Mouse (Mus musculus) liver, embryonic 13.5 days (tissue): ENCODE measurements around the gene Trim46. TPM values are rescaled to one million over a fixed set of nuclear protein-coding genes. Genes with fewer than 3 reads are reported as not detected.

Experiments
- ATAC-seq: fragments of 200-750 bp; cut with Nextera tagmentation; 2 replicates; pipeline ENCODE4 v1.8.0; 2017; ENCODE audit warnings: low read depth, mild to moderate bottlenecking, moderate number of reproducible peaks, moderate library complexity
- DNase-seq: peaks from one replicate; pipeline ENCODE4 v3.0.0; 2022
- H3K27ac ChIP-seq: fragments of 300-500 bp; sonication (generic); 2 replicates; pipeline ENCODE4 v1.5.1; 2015; ENCODE audit warnings: moderate library complexity, mild to moderate bottlenecking, inconsistent platforms
- H3K27me3 ChIP-seq: fragments of 300-500 bp; sonication (generic); 2 replicates; pipeline ENCODE4 v1.6.1; 2015; ENCODE audit warnings: mild to moderate bottlenecking, inconsistent platforms
- H3K36me3 ChIP-seq: fragments of 300-500 bp; sonication (generic); 2 replicates; pipeline ENCODE4 v1.6.1; 2015; ENCODE audit warnings: mild to moderate bottlenecking, inconsistent platforms
- H3K4me1 ChIP-seq: fragments of 300-500 bp; sonication (generic); replicated peaks from 2 replicates; pipeline ENCODE4 v1.6.1; 2015; ENCODE audit warnings: inconsistent platforms
- H3K4me2 ChIP-seq: fragments of 300-500 bp; sonication (generic); 2 replicates; pipeline ENCODE4 v1.6.1; 2015; ENCODE audit warnings: inconsistent platforms, mild to moderate bottlenecking, moderate library complexity
- H3K4me3 ChIP-seq: fragments of 300-500 bp; sonication (generic); replicated peaks from 2 replicates; pipeline ENCODE4 v1.5.1; 2015; ENCODE audit warnings: mild to moderate bottlenecking, inconsistent platforms
- H3K9ac ChIP-seq: fragments of 300-500 bp; sonication (generic); 2 replicates; pipeline ENCODE4 v1.6.1; 2015; ENCODE audit warnings: mild to moderate bottlenecking, inconsistent platforms
- H3K9me3 ChIP-seq: fragments of 300-500 bp; sonication (generic); replicated peaks from 2 replicates; pipeline ENCODE4 v1.6.1; 2016; ENCODE audit warnings: inconsistent platforms
- WGBS: fragments of 180-500 bp; shearing (Covaris S2); methylation state at CpG from one replicate; pipeline ENCODE4 v1.1.7; 2015; ENCODE audit not compliant: insufficient replicate concordance; 5-methylcytosine and 5-hydroxymethylcytosine counted together
- polyA plus RNA-seq: library from polyadenylated mRNA; unstranded; fragments of >200 nt; fragmentation: Nextera tagmentation; extraction: Ambion mirVana; gene quantifications from 2 replicates; pipeline ENCODE4 v1.2.1, GENCODE M21; 2015

The Trim46 gene
- polyA plus RNA-seq, 1 experiment from 2014 or later = 0.23 TPM

DNA sequence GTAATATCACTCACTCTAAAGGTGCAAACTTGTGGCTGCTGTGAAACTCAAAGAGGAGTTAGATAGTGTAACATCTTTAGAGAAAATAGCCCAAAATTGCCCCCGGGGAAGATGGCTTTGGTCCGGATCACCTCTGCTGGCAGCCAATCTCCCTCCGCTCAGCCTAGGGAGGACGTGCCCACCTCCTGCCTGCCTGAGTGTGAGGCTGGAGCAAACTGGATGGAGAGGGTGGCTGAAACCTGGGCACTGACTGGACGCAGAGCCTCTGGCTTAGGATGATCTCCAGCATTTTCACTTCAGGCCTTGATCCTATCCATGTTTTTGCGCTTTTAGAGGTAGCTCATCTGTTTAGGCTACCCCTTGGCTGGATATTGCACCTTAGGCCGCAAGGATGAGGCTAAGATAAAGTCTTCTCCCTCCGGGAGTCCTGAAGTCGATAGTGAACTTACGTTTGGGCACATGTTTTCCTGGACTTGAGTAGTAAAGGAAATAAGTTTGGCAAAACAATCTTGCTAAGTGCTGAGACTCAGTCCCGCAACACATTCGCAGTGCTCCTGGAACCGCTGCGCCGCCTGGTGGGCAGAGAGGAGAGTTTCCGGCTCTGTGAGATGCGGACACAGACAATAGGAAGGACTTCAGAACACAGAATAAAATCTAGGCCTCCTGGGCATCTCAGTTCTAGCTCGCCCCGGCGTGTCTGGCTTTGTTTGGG, 35.6 kb upstream of the Trim46 start:
- DNase-seq = peak; percentile 53
- H3K36me3 ChIP-seq = no peaks in the 10 kb centered on the region
- H3K4me2 ChIP-seq = peak overlapping the region; percentile 61
- H3K27me3 ChIP-seq = peaks cover 62% of the 10 kb centered on the region
- no peak overlapping the region for H3K27ac ChIP-seq
- H3K4me3 ChIP-seq = peak overlapping the region; percentile 42
- no peak overlapping the region for H3K9ac ChIP-seq
- ATAC-seq = no peak
- H3K9me3 ChIP-seq = no peaks in the 10 kb centered on the region
- WGBS = 13% methylated on average over 20 of the region's 20 CpGs
- peaks cover 17% of the 10 kb centered on the region for H3K4me1 ChIP-seq

DNA sequence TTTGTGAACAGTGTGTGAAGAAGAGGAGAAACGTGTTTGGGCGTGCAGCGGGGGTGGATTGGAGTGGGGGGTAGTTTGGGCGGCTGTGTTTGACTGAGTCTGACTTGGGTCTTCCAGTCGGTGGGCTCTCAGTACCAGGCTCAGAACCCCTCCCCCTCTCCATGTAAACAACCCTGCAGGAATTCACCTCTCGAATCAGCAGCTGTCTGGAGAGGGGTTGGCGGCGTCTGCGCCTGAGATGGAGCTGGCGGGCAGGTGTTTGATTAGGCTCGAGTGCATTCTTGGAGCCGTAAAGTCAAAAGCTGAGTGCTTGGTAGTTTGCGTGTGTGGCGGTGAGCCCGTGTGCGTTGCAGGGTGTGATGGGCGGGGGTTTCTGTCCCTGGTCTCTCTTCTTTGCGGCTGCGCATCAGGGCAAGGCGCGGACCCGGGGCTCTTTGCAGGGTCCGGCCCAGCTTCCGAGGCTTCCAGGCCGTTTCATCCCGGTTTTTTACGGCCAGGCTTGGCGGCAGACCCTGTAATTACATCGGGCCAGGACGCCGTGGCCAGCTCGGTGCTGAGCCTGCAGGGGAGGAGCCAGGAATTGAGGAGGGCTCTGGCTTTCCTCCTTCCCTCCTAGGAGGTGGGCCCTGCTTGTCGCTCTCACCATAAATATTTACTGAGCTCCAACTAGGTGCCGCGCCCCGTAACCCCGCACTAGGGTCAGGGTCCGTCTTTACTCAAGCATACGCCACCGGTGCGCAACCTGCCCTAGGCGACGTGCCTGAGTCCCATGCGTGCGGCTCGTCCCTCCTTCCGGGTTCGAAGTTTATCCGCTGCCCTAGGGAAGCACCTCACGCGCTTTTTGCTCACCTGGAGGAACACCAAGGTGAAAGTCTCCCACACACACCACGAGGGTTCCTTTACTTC, 34.8 kb upstream of the Trim46 start, which contains the start of gene Efna1:
Gene Efna1, minus strand, starts transcription at position 537 of the 906 bp plus-strand sequence.
- Histone ChIP-seq H3K27me3 (peaks cover 71% of the 10 kb centered on the region), H3K27ac (no peak within 1 kb of the TSS), H3K4me1 (peaks cover 17% of the 10 kb centered on the region), H3K4me3 (peak within 1 kb of the TSS; percentile 42), H3K4me2 (peak within 1 kb of the TSS; percentile 61), H3K36me3 (no peaks in the 10 kb centered on the region), H3K9me3 (no peaks in the 10 kb centered on the region), H3K9ac (no peak within 1 kb of the TSS)
- ATAC-seq = peak; percentile 19
- DNase-seq = no peak
- WGBS = under 1% methylated on average over 52 of the region's 52 CpGs

DNA sequence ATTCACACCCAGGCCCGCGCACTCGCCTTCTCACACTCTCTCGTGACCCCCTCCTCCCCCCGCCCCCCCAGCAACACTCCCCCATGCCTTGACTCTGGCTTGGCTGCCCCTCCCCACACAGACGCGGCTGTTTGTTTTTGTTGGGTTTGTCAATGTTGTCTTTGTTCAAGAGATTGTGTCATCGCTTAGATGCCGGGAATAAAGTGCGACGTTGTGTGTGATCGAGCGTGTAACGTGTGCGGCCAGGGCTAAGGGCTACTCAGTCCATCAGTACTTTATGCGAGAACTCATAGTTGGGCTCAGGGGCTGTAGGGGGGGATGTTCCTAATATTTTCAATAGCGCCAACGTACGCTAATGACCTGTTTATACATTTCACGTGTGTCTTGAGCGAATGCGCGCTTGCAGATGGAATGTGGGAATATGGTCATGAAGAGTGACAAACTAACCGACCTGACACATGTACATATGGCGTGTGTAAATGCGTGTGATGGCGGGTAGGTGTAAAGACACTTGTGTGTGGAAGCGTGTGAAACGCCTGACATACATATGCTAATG, 34.0 kb upstream of the Trim46 start:
- DNase-seq (no peak), ATAC-seq (no peak)
- H3K9ac ChIP-seq = no peak overlapping the region
- WGBS = 1% methylated on average over 29 of the region's 29 CpGs
- peak overlapping the region; percentile 61 for H3K4me2 ChIP-seq
- peaks cover 2% of the 10 kb centered on the region; the same call in 1 of the 2 replicates for H3K36me3 ChIP-seq
- no peak overlapping the region for H3K27ac ChIP-seq
- H3K27me3 ChIP-seq = peaks cover 72% of the 10 kb centered on the region
- no peaks in the 10 kb centered on the region for H3K9me3 ChIP-seq
- H3K4me1 ChIP-seq = peaks cover 17% of the 10 kb centered on the region
- peak overlapping the region; percentile 42 for H3K4me3 ChIP-seq

DNA sequence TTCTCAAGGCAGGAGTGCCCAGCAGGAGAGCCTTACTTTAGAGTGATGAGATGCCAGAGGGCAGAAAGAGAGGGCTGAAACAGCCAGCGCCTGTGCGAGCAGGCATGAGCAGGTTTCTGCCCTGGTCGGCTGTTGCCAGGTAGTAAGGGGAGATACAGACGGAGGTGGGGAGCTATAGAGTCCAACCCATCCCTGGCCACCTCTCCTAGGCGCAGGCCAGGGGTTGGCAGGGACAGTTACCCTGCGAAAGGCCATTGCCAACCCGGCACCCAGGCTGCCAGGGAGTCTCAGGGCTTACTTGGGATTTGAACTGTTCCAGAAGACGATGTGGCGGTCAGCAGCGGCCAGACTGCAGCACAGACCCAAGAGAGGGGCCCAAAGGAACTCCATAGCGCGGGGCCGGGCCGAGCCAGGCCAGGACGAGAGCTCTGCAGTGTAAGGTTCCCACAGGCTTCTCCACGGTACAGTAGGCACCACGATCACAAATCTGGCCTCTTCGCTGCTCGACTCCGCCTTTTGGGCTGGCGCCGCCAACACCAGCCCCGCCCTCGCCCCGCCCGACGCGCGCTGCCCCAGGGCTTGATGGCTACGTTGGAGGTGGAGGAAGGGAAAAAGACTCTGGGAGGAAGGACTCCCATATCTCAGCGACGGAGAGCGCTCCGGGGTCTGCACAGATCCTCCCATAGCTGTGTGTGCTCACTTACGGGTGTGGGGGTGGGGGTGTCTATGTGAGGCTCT, 33.2 kb upstream of the Trim46 start:
- WGBS = 3% methylated on average over 35 of the region's 35 CpGs
- DNase-seq = no peak
- peak; percentile 54 for ATAC-seq
- Histone ChIP-seq H3K4me2 (peak overlapping the region; percentile 61), H3K9me3 (no peaks in the 10 kb centered on the region), H3K4me3 (peak overlapping the region; percentile 42), H3K27ac (peak overlapping the region; percentile 18; the same call in 1 of the 2 replicates), H3K27me3 (peaks cover 72% of the 10 kb centered on the region), H3K4me1 (peaks cover 17% of the 10 kb centered on the region), H3K36me3 (peaks cover 3% of the 10 kb centered on the region; the same call in 1 of the 2 replicates), H3K9ac (peak overlapping the region; percentile 56)

DNA sequence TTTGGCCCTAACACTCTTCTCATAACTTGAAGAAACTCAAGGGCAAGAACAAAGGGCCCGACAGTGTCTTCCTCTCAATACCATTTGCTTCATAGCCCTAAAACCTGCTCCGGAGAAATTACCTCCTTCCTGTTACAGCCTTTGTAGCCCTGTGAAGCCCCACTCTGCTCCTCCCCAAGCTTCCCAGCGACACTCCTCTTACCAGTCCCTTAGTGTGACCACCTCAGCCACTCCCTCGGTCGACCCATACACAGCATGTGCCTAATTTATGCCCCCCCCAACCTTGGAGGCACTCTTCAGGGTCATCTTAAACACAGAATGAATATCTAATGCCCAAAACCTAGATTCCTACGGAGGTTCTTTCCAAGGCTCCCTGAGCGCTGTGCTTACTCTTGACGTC, 32.5 kb upstream of the Trim46 start:
- DNase-seq (no peak), ATAC-seq (no peak)
- Histone ChIP-seq H3K4me1 (peaks cover 17% of the 10 kb centered on the region), H3K27ac (no peak overlapping the region), H3K36me3 (peaks cover 3% of the 10 kb centered on the region; the same call in 1 of the 2 replicates), H3K9ac (peak overlapping the region; percentile 56), H3K4me2 (peak overlapping the region; percentile 61), H3K9me3 (no peaks in the 10 kb centered on the region), H3K4me3 (peak overlapping the region; percentile 42), H3K27me3 (peaks cover 72% of the 10 kb centered on the region)
- 12% methylated on average over 8 of the region's 8 CpGs for WGBS

DNA sequence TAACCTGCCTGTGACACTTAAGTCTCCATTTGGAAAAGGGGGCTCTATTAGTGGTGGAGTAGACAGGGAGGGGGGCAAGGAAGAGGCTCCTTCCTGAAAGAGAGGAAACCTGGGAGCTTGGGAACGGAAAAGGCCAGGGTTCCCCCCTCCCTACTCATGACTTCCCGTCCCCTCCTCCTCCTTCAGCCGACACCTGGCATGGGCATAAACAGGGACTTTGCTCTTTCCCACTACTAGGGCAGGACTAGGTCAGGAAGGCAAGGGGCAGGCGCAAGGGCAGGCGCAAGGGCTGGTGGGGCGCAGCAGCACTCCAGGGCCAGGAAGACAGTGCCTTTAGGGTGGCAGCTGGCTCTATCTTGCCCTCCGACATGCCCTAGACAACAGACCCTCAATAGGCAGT, 32.0 kb upstream of the Trim46 start:
- ATAC-seq (0 out of 2 replicates have a peak, but pooled peaks have one; percentile 41), DNase-seq (no peak)
- Histone ChIP-seq H3K9me3 (no peaks in the 10 kb centered on the region), H3K4me1 (peaks cover 17% of the 10 kb centered on the region), H3K4me2 (peak overlapping the region; percentile 61), H3K9ac (no peak overlapping the region), H3K36me3 (peaks cover 3% of the 10 kb centered on the region; the same call in 1 of the 2 replicates), H3K27ac (no peak overlapping the region), H3K27me3 (peaks cover 72% of the 10 kb centered on the region), H3K4me3 (peak overlapping the region; percentile 42)
- WGBS = 57% methylated on average over 7 of the region's 7 CpGs

DNA sequence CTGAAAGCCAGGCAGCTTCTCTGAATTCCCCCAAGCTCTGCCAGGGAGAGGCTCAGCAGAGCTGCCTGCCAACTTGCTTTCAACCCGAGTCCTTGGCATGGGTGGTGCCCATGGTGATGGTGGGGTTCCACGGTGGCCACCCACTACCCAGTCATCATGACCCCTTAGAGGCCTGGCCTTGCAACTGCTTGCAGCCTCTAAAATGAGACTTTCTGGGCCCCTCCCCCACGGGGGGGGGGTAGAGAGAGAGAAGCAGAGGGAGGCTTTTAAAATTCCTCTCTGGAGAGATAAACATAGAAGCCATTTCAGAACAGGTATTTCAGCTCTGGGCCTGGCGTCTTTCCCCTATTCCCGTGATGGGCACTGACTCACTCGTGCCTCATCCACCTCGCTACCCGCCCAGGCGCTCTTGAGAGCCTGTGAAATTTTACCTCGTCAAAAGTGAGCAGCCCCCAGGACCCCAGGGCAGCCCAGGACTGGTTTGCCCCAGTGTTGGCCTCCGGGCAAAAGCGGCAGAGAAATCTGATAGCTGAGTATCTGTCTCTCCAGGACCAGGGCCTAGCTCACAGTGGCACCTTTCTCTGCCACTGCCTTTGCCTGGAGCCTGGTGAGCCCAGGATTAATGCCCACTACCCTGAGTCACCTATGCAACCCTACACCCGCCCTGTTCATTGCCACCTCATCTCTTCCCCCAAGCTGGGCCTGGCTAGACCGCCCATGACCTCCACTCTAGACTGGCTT, 31.3 kb upstream of the Trim46 start:
- peaks cover 67% of the 10 kb centered on the region for H3K27me3 ChIP-seq
- H3K4me1 ChIP-seq = peaks cover 17% of the 10 kb centered on the region
- WGBS = 46% methylated on average over 14 of the region's 14 CpGs
- H3K4me3 ChIP-seq = 0 out of 2 replicates have a peak overlapping the region, but pooled peaks have one; percentile 42
- ATAC-seq (no peak), DNase-seq (no peak)
- H3K27ac ChIP-seq = no peak overlapping the region
- no peaks in the 10 kb centered on the region for H3K9me3 ChIP-seq
- peak overlapping the region; percentile 61 for H3K4me2 ChIP-seq
- 0 out of 2 replicates have a peak overlapping the region, but pooled peaks have one; percentile 6 for H3K9ac ChIP-seq
- peaks cover 3% of the 10 kb centered on the region; the same call in 1 of the 2 replicates for H3K36me3 ChIP-seq

DNA sequence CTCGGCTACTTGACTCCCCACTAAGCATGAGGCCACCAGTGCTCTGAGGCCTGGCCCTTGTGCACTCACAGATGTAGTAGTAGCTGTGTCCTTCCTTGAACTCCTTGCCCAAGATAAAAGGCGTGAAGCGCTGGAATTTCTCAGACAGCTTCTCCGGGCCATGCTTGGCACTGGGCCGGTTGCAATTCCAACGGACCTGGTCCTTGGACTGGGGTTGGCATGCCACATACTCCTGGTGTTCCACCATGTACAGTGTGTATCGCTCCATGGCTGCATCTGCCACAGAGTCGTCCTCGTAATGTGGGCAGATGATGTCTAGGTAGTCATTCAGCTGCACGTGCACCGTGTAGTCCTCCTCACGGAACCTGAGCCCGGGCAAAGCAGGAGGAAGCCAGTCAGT, 30.0 kb upstream of the Trim46 start:
- Histone ChIP-seq H3K4me3 (no peak overlapping the region), H3K27me3 (peaks cover 57% of the 10 kb centered on the region), H3K4me2 (no peak overlapping the region), H3K36me3 (peaks cover 3% of the 10 kb centered on the region; the same call in 1 of the 2 replicates), H3K9ac (no peak overlapping the region), H3K4me1 (peaks cover 19% of the 10 kb centered on the region), H3K9me3 (no peaks in the 10 kb centered on the region), H3K27ac (no peak overlapping the region)
- DNase-seq (no peak), ATAC-seq (no peak)
- WGBS = 76% methylated on average over 13 of the region's 13 CpGs

DNA sequence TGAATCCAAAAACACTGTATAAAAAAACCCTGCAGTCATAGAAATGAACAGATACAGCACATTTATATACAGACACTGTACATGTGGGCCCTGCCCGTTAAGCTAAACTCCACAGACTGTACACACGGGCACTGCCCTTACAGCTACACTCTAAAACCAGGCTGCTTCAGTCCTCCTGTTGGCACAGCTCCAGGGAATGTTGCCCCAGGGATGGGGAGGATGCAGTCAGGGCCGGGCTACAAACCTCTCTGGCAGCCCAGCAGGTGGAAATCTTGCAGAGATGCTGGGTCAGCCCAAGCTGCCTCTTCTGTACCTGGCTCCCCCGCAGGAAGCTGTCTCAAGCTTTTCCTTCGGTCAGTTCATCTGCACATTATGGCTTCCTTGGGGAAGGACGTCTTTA, 25.7 kb upstream of the Trim46 start:
- no peak for DNase-seq
- Histone ChIP-seq H3K4me1 (peaks cover 41% of the 10 kb centered on the region), H3K4me3 (no peak overlapping the region), H3K4me2 (no peak overlapping the region), H3K9me3 (no peaks in the 10 kb centered on the region), H3K27me3 (peaks cover 14% of the 10 kb centered on the region), H3K27ac (no peak overlapping the region), H3K9ac (no peak overlapping the region), H3K36me3 (peaks cover 3% of the 10 kb centered on the region; the same call in 1 of the 2 replicates)
- 67% methylated on average over 6 of the region's 6 CpGs for WGBS
- ATAC-seq = no peak

DNA sequence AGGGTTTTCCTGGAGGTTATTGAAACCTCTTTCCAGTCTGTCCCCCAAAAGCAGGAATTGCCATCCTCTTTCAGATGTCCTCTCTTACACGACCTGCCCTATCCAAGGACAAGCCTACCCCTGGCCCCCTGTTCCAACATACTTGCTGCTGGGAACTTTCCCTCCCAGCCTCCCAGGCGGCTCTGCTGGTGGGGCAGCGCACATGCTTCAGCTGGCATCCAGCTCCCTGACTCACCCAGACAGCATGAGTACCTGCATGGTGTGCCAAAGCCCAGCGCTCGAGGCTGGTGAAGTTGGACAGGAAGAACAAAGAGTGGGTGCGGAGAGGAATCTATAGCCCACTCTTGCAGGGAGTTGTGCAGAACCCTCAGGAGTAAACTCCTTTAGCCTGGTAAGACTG, 24.8 kb upstream of the Trim46 start:
- peaks cover 47% of the 10 kb centered on the region for H3K4me1 ChIP-seq
- DNase-seq (no peak), ATAC-seq (no peak)
- H3K4me3 ChIP-seq = peak overlapping the region; percentile 64; the same call in 1 of the 2 replicates
- H3K9ac ChIP-seq = no peak overlapping the region
- no peaks in the 10 kb centered on the region for H3K9me3 ChIP-seq
- 72% methylated on average over 6 of the region's 6 CpGs for WGBS
- H3K36me3 ChIP-seq = peaks cover 3% of the 10 kb centered on the region; the same call in 1 of the 2 replicates
- peaks cover 5% of the 10 kb centered on the region for H3K27me3 ChIP-seq
- peak overlapping the region; percentile 84 for H3K4me2 ChIP-seq
- H3K27ac ChIP-seq = no peak overlapping the region
